In genomic region chr6:83121863-83122710, GRCm38 (mm10) we compare ENCODE assay signal across 7 mouse cellular contexts. TPM values are rescaled to one million over a fixed set of nuclear protein-coding genes. Genes with fewer than 3 reads are reported as not detected.
A peak's percentile ranks its signal among the peaks of the same experiment; 100 is the strongest.
DNase-seq lines count a peak whose midpoint lies in the region; ATAC-seq and TF ChIP-seq lines count a peak whose summit lies in the region.

No protein-coding gene starts in this region.

- peak overlapping the region; percentile 96 for H3K4me2 ChIP-seq in limb, embryonic 14.5 days (replicated peaks; ENCODE audit: low read depth, low read length, severe bottlenecking)
- H3K4me2 ChIP-seq in neural tube, embryonic 14.5 days (ENCODE audit: low read depth, low read length) = peak overlapping the region; percentile 92

- H3K27me3 ChIP-seq in forebrain, embryonic 10.5 days (ENCODE audit: poor library complexity, severe bottlenecking) = no peaks in the 10 kb centered on the region
- H3K27me3 ChIP-seq in limb, embryonic 14.5 days (ENCODE audit: control insufficient read depth, insufficient read depth, low read length) = no peaks in the 10 kb centered on the region
- H3K27me3 ChIP-seq in neural tube, embryonic 14.5 days (ENCODE audit: control insufficient read depth, insufficient read depth, low read length) = no peaks in the 10 kb centered on the region

- no peak for TF ChIP-seq CTCF in bone marrow macrophage, adult 2 months (IDR thresholded peaks at IDR 0.05; ENCODE audit: low read depth, low read length)

- H3K4me1 ChIP-seq in bone marrow macrophage, adult 2 months (ENCODE audit: control insufficient read depth, insufficient read depth, low read length) = peaks cover 13% of the 10 kb centered on the region
- peaks cover 73% of the 10 kb centered on the region for H3K4me1 ChIP-seq in forebrain, embryonic 10.5 days
- peaks cover 31% of the 10 kb centered on the region for H3K4me1 ChIP-seq in limb, embryonic 14.5 days (ENCODE audit: control insufficient read depth, insufficient read depth, low read length)
- H3K4me1 ChIP-seq in neural tube, embryonic 14.5 days (ENCODE audit: control insufficient read depth, insufficient read depth, low read length) = peaks cover 35% of the 10 kb centered on the region

- peak overlapping the region; percentile 64 for H3K4me3 ChIP-seq in bone marrow macrophage, adult 2 months (ENCODE audit: insufficient read depth, low read length)
- peak overlapping the region; percentile 77 for H3K4me3 ChIP-seq in forebrain, embryonic 10.5 days
- peak overlapping the region; percentile 73 for H3K4me3 ChIP-seq in limb, embryonic 14.5 days (replicated peaks; ENCODE audit: low read length)
- H3K4me3 ChIP-seq in neural tube, embryonic 14.5 days (ENCODE audit: low read depth, low read length) = peak overlapping the region; percentile 65

- peak; percentile 3; the same call in 1 of the 2 replicates for ATAC-seq in limb, embryonic 14.5 days (ENCODE audit: low FRiP score, low read depth)
- peak; percentile 8; the same call in 1 of the 2 replicates for ATAC-seq in neural tube, embryonic 14.5 days (ENCODE audit: low read depth)

- no peak for TF ChIP-seq POLR2A in bone marrow macrophage, adult 2 months (IDR thresholded peaks at IDR 0.05; ENCODE audit: borderline replicate concordance, low read depth, low read length)
- no peak for TF ChIP-seq POLR2A in limb, embryonic 14.5 days (IDR thresholded peaks at IDR 0.05; ENCODE audit: borderline replicate concordance, extremely low read depth, insufficient read depth, insufficient read length)

- intact Hi-C loops in left cerebral cortex, postnatal 14 days (cut with DNase I) = no loop called here

- WGBS in forebrain, embryonic 10.5 days = 2% methylated on average over 51 of the region's 52 CpGs
- WGBS in limb, embryonic 14.5 days = 1% methylated on average over 34 of the region's 52 CpGs
- WGBS in neural tube, embryonic 14.5 days = under 1% methylated on average over 48 of the region's 52 CpGs

- peak overlapping the region; percentile 89 for H3K9ac ChIP-seq in limb, embryonic 14.5 days (ENCODE audit: low read depth, low read length, severe bottlenecking)
- H3K9ac ChIP-seq in neural tube, embryonic 14.5 days (replicated peaks; ENCODE audit: low read depth, low read length) = peak overlapping the region; percentile 95

- peak; percentile 48 to 62 for DNase-seq in kidney, postnatal 4 days
- DNase-seq in kidney, adult 18-20 months = no peak
- DNase-seq in forebrain, embryonic 10.5 days (ENCODE audit: extremely low spot score, low spot score) = no peak
- DNase-seq in limb, embryonic 14.5 days (ENCODE audit: low spot score) = no peak
- DNase-seq in left cerebral cortex, postnatal 14 days (ENCODE audit: low spot score in 2 of 2) = no peak

- no peaks in the 10 kb centered on the region for H3K9me3 ChIP-seq in forebrain, embryonic 10.5 days
- H3K9me3 ChIP-seq in limb, embryonic 14.5 days (ENCODE audit: control insufficient read depth, low read length) = no peaks in the 10 kb centered on the region
- H3K9me3 ChIP-seq in neural tube, embryonic 14.5 days (ENCODE audit: control insufficient read depth, low read length) = no peaks in the 10 kb centered on the region

- H3K27ac ChIP-seq in bone marrow macrophage, adult 2 months (ENCODE audit: insufficient read depth, low read depth, low read length) = peak overlapping the region; percentile 25; the same call in 1 of the 2 replicates
- H3K27ac ChIP-seq in forebrain, embryonic 10.5 days = peak overlapping the region; percentile 98
- H3K27ac ChIP-seq in limb, embryonic 14.5 days (replicated peaks; ENCODE audit: low read depth, low read length) = peak overlapping the region; percentile 99
- peak overlapping the region; percentile 98 for H3K27ac ChIP-seq in neural tube, embryonic 14.5 days (ENCODE audit: low read depth, low read length)

- peaks cover 40% of the 10 kb centered on the region for H3K36me3 ChIP-seq in forebrain, embryonic 10.5 days (replicated peaks)
- H3K36me3 ChIP-seq in limb, embryonic 14.5 days (ENCODE audit: control insufficient read depth, insufficient read depth, low read length) = peaks cover 32% of the 10 kb centered on the region
- H3K36me3 ChIP-seq in neural tube, embryonic 14.5 days (ENCODE audit: control insufficient read depth, insufficient read depth, low read length) = peaks cover 13% of the 10 kb centered on the region

RNA-seq across cellular contexts. Expression of gene Wbp1, which starts 0.7 kb away (rescaled TPM):
- 20.3 and 27.1 TPM in 2 replicates for polyA plus RNA-seq in bone marrow macrophage, adult 2 months (2012; ENCODE audit: insufficient read depth, insufficient read length, missing spikeins)
- 125 and 137 TPM in 2 replicates for polyA plus RNA-seq in forebrain, embryonic 10.5 days (2016; fragmentation: Nextera tagmentation; extraction: Ambion mirVana)
- polyA plus RNA-seq in limb, embryonic 14.5 days (2012; rRNA removed) = 191 and 267 TPM in 2 replicates
- polyA plus RNA-seq in limb, embryonic 14.5 days (2014; fragmentation: Nextera tagmentation; extraction: Ambion mirVana) = 83.0 and 104 TPM in 2 replicates
- 129 and 146 TPM in 2 replicates for polyA plus RNA-seq in neural tube, embryonic 14.5 days (2014; fragmentation: Nextera tagmentation; extraction: Ambion mirVana)
- total RNA-seq in left cerebral cortex, postnatal 14 days (2021) = 10 to 100 TPM; 44.2 to 53.8 TPM

RNA-seq across cellular contexts. Expression of gene Ino80b, which starts 3.1 kb away (rescaled TPM):
- 25.1 and 26.8 TPM in 2 replicates for polyA plus RNA-seq in bone marrow macrophage, adult 2 months (2012; ENCODE audit: insufficient read depth, insufficient read length, missing spikeins)
- 17.5 and 19.2 TPM in 2 replicates for polyA plus RNA-seq in forebrain, embryonic 10.5 days (2016; fragmentation: Nextera tagmentation; extraction: Ambion mirVana)
- polyA plus RNA-seq in limb, embryonic 14.5 days (2012; rRNA removed) = 35.9 and 36.8 TPM in 2 replicates
- polyA plus RNA-seq in limb, embryonic 14.5 days (2014; fragmentation: Nextera tagmentation; extraction: Ambion mirVana) = 14.7 and 14.9 TPM in 2 replicates
- polyA plus RNA-seq in neural tube, embryonic 14.5 days (2014; fragmentation: Nextera tagmentation; extraction: Ambion mirVana) = 13.5 and 14.3 TPM in 2 replicates
- total RNA-seq in left cerebral cortex, postnatal 14 days (2021) = 10 to 100 TPM; 15.1 to 18.8 TPM

RNA-seq across cellular contexts. Expression of gene Mogs, which starts 6.8 kb away (rescaled TPM):
- 16.1 and 17.1 TPM in 2 replicates for polyA plus RNA-seq in bone marrow macrophage, adult 2 months (2012; ENCODE audit: insufficient read depth, insufficient read length, missing spikeins)
- 32.6 and 38.3 TPM in 2 replicates for polyA plus RNA-seq in forebrain, embryonic 10.5 days (2016; fragmentation: Nextera tagmentation; extraction: Ambion mirVana)
- polyA plus RNA-seq in limb, embryonic 14.5 days (2012; rRNA removed) = 95.2 and 116 TPM in 2 replicates
- 47.1 and 50.9 TPM in 2 replicates for polyA plus RNA-seq in limb, embryonic 14.5 days (2014; fragmentation: Nextera tagmentation; extraction: Ambion mirVana)
- 21.9 and 25.3 TPM in 2 replicates for polyA plus RNA-seq in neural tube, embryonic 14.5 days (2014; fragmentation: Nextera tagmentation; extraction: Ambion mirVana)
- total RNA-seq in left cerebral cortex, postnatal 14 days (2021) = 10 to 100 TPM; 24.4 to 27.3 TPM

RNA-seq across cellular contexts. Expression of gene Rtkn, which starts 13.2 kb away (rescaled TPM):
- polyA plus RNA-seq in bone marrow macrophage, adult 2 months (2012; ENCODE audit: insufficient read depth, insufficient read length, missing spikeins) = 1.4 and 1.8 TPM in 2 replicates
- polyA plus RNA-seq in forebrain, embryonic 10.5 days (2016; fragmentation: Nextera tagmentation; extraction: Ambion mirVana) = 32.1 and 32.7 TPM in 2 replicates
- polyA plus RNA-seq in limb, embryonic 14.5 days (2012; rRNA removed) = 151 and 218 TPM in 2 replicates
- polyA plus RNA-seq in limb, embryonic 14.5 days (2014; fragmentation: Nextera tagmentation; extraction: Ambion mirVana) = 40.7 and 46.2 TPM in 2 replicates
- 6.3 and 8.8 TPM in 2 replicates for polyA plus RNA-seq in neural tube, embryonic 14.5 days (2014; fragmentation: Nextera tagmentation; extraction: Ambion mirVana)
- total RNA-seq in left cerebral cortex, postnatal 14 days (2021) = 10 to 100 TPM; 55.2 to 62.4 TPM

RNA-seq across cellular contexts. Expression of gene Mrpl53, which starts 13.2 kb away (rescaled TPM):
- 26.5 and 26.9 TPM in 2 replicates for polyA plus RNA-seq in bone marrow macrophage, adult 2 months (2012; ENCODE audit: insufficient read depth, insufficient read length, missing spikeins)
- polyA plus RNA-seq in forebrain, embryonic 10.5 days (2016; fragmentation: Nextera tagmentation; extraction: Ambion mirVana) = 135 and 149 TPM in 2 replicates
- polyA plus RNA-seq in limb, embryonic 14.5 days (2012; rRNA removed) = 101 and 112 TPM in 2 replicates
- 124 and 125 TPM in 2 replicates for polyA plus RNA-seq in limb, embryonic 14.5 days (2014; fragmentation: Nextera tagmentation; extraction: Ambion mirVana)
- polyA plus RNA-seq in neural tube, embryonic 14.5 days (2014; fragmentation: Nextera tagmentation; extraction: Ambion mirVana) = 118 and 119 TPM in 2 replicates
- 10 to 100 TPM; 61.7 to 64.8 TPM for total RNA-seq in left cerebral cortex, postnatal 14 days (2021)

Comparison
In these comparisons a context has a peak if more than half of its experiments do, and no peak if none do; other contexts are left out.
1. DNase-seq: peak in kidney, postnatal 4 days (2 of 2); none in kidney, adult 18-20 months (single experiment), forebrain, embryonic 10.5 days (single experiment), limb, embryonic 14.5 days (single experiment) and left cerebral cortex, postnatal 14 days (0 of 2).
2. H3K27ac ChIP-seq: peak in every context shown above with its lines; median percentile 99 in limb, embryonic 14.5 days; 98 in forebrain, embryonic 10.5 days; 98 in neural tube, embryonic 14.5 days; 25 in bone marrow macrophage, adult 2 months.
3. Peak in every context shown above with its lines, with median percentiles within 50 percentile points of each other: H3K4me3 ChIP-seq.